Mouse (Mus musculus) intestine, postnatal 0 days (tissue): ENCODE measurements around the gene Nxt2. TPM values are rescaled to one million over a fixed set of nuclear protein-coding genes. Genes with fewer than 3 reads are reported as not detected.
A peak's percentile ranks its signal among the peaks of the same experiment; 100 is the strongest.

Source experiments
- ATAC-seq: fragments of 200-750 bp; cut with Nextera tagmentation; 2 replicates; pipeline ENCODE4 v1.8.0; 2017; ENCODE audit warnings: mild to moderate bottlenecking, moderate TSS enrichment, moderate library complexity
- H3K27ac ChIP-seq: fragments of 300-500 bp; sonication (generic); 2 replicates; pipeline ENCODE4 v1.5.1; 2014; ENCODE audit warnings: mild to moderate bottlenecking, low read depth, low read length, moderate library complexity
- H3K27me3 ChIP-seq: fragments of 300-500 bp; sonication (generic); replicated peaks from 2 replicates; pipeline ENCODE4 v1.6.1; 2014; ENCODE audit warnings: low read length, mixed read lengths; ENCODE audit not compliant: control insufficient read depth, insufficient read depth
- H3K36me3 ChIP-seq: fragments of 300-500 bp; sonication (generic); 2 replicates; pipeline ENCODE4 v1.6.1; 2014; ENCODE audit warnings: mild to moderate bottlenecking, moderate library complexity; ENCODE audit not compliant: control insufficient read depth, insufficient read depth
- H3K4me1 ChIP-seq: fragments of 300-500 bp; sonication (generic); replicated peaks from 2 replicates; pipeline ENCODE4 v1.6.1; 2014; ENCODE audit warnings: antibody characterized with exemption, low read length, mixed read lengths; ENCODE audit not compliant: control insufficient read depth, insufficient read depth
- H3K4me2 ChIP-seq: fragments of 300-500 bp; sonication (generic); replicated peaks from 2 replicates; pipeline ENCODE4 v1.6.1; 2014; ENCODE audit warnings: low read depth, mild to moderate bottlenecking, moderate library complexity
- H3K4me3 ChIP-seq: fragments of 300-500 bp; sonication (generic); 2 replicates; pipeline ENCODE4 v1.5.1; 2014; ENCODE audit warnings: low read depth, low read length
- H3K9ac ChIP-seq: fragments of 300-500 bp; sonication (generic); 2 replicates; pipeline ENCODE4 v1.6.1; 2014; ENCODE audit warnings: mild to moderate bottlenecking, low read depth, low read length
- H3K9me3 ChIP-seq: fragments of 300-500 bp; sonication (generic); 2 replicates; pipeline ENCODE4 v1.6.1; 2016; ENCODE audit warnings: mixed run types; ENCODE audit not compliant: control insufficient read depth
- CTCF ChIP-seq: sonication (generic); IDR thresholded peaks from 2 replicates; pipeline ENCODE4 v1.5.1; 2016; ENCODE audit warnings: low read depth, mild to moderate bottlenecking, control low read depth, antibody characterized with exemption, moderate library complexity
- WGBS: fragments of 180-500 bp; shearing (Covaris S2); extraction: QIAGEN DNeasy Blood & Tissue Kit; methylation state at CpG from one replicate; pipeline ENCODE4 v1.1.7; 2014; 5-methylcytosine and 5-hydroxymethylcytosine counted together
- polyA plus RNA-seq: library from polyadenylated mRNA; unstranded; fragments of >200 nt; fragmentation: Nextera tagmentation; extraction: Ambion mirVana; gene quantifications from 2 replicates; pipeline ENCODE4 v1.2.1, GENCODE M21; 2015

Gene Nxt2
- polyA plus RNA-seq, 1 experiment from 2014 or later: 12.7 TPM

DNA sequence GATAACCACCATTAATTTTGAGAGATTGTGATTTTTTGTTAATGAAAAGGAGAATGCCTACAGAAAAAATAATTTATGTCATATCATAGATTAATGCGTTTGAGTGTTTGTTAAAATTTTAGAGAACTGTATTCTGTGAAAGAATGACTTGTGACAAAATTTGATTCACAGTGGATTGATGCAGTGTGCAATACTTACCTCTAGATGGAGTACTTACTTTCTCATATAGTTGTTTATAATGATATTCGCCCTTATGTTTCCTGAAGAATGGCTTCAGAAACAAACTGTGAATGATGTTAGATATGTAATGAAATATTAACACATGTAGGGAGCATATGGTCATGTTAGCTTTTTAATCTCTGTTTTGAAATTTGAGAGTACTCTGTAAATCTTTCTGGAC is 10.5 kb downstream of the Nxt2 start:
- no peak for ATAC-seq
- peak; percentile 58 for TF ChIP-seq CTCF
- Histone ChIP-seq H3K4me1 (no peaks in the 10 kb centered on the region), H3K36me3 (no peaks in the 10 kb centered on the region), H3K27ac (no peak overlapping the region), H3K9me3 (no peaks in the 10 kb centered on the region), H3K9ac (no peak overlapping the region), H3K4me3 (no peak overlapping the region), H3K4me2 (no peak overlapping the region), H3K27me3 (no peaks in the 10 kb centered on the region)
- 41% methylated on average over 2 of the region's 2 CpGs for WGBS

DNA sequence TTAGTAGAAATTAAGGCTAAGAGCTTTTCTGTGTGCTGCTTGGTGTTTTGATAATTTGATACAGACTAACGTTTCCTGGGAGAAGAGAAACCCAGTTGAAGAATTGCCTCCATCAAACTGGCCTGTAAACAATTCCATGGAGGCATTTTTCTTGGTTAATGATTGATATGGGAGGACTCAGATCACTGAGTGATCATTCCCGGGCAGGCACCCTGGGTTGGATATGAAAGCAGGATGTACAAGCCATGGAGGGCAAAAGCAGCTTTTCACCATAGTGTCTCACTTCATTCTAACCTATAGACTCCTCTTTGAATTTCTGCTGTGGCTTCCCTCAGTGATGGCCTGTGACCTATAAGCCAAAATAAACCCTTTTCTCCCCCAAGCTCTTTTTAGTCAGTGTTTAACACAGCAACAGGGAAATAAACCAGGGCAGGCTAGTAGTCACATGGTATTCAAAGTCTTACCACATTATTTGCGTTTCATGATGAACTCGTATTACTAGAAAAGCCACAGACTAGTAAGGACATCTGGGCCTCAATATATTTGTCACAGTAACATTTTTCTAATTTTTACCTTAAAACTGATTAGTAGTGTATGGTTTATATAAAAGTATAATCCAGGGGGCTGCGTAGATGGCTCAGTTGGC is 19.2 kb downstream of the Nxt2 start:
- no peaks in the 10 kb centered on the region for H3K9me3 ChIP-seq
- H3K27me3 ChIP-seq: no peaks in the 10 kb centered on the region
- H3K4me3 ChIP-seq: no peak overlapping the region
- no peak for TF ChIP-seq CTCF
- ATAC-seq: no peak
- H3K4me2 ChIP-seq: no peak overlapping the region
- H3K36me3 ChIP-seq: no peaks in the 10 kb centered on the region
- H3K4me1 ChIP-seq: no peaks in the 10 kb centered on the region
- no peak overlapping the region for H3K27ac ChIP-seq
- WGBS: 55% methylated on average over 5 of the region's 5 CpGs
- no peak overlapping the region for H3K9ac ChIP-seq

DNA sequence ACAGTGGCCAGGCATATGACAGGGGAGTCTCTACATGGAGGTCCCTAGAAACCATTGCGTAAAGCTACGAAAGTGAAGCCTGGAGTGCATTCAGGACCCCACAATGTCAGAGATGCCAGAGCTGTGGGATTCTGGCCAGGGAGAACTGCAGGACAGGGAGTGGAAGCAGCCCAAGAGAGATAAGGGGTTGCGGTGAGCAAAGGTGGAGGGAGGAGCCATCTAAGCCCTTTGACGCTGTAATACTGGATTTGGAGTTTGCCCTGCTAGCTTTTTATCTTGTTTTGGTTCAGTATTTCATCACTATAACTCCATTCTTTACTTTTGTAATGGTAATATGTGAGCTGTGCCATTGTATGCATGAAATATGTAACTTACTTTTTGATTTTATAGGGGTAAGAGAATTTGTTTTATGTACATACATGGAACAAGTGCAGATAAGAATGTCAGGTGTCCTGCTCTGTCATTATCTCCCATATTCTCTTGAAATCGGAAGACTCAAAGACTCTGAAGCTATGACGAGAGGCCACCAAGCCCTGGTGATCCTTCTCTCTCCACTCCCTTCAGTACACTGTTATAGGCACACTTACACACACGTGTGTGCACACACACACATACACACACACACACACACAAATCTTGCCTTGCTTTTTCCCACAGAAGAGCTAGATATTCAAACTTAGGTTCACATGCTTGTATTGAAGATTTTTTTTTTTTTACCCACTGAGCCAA is 23.6 kb downstream of the Nxt2 start:
- Histone ChIP-seq H3K27ac (no peak overlapping the region), H3K36me3 (no peaks in the 10 kb centered on the region), H3K4me3 (no peak overlapping the region), H3K9ac (no peak overlapping the region), H3K4me2 (no peak overlapping the region), H3K4me1 (no peaks in the 10 kb centered on the region), H3K9me3 (no peaks in the 10 kb centered on the region), H3K27me3 (no peaks in the 10 kb centered on the region)
- WGBS: 64% methylated on average over 7 of the region's 7 CpGs
- ATAC-seq: peak; percentile 94
- TF ChIP-seq CTCF: no peak

DNA sequence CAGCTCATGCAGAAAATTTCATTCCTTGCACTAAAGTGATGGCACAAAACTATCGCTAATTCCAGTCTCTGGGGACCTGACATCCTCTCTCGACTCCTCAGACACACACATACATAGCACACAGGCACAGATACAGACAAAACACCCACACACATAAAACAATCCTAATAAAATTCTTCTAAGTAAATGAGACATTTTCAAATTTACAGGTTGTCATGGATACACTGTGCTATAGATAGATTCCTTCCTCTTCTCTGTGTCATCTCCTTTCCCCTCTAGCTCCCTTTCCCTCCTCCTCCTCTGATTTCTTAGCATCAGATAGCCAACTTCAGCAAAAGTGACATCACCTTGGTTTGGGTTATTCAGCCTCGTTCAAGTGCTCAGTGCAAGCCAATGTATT is 49.5 kb downstream of the Nxt2 start:
- Histone ChIP-seq H3K27ac (no peak overlapping the region), H3K4me3 (no peak overlapping the region), H3K9me3 (no peaks in the 10 kb centered on the region), H3K36me3 (no peaks in the 10 kb centered on the region), H3K9ac (no peak overlapping the region), H3K4me2 (no peak overlapping the region), H3K27me3 (no peaks in the 10 kb centered on the region), H3K4me1 (no peaks in the 10 kb centered on the region)
- ATAC-seq: no peak
- no peak for TF ChIP-seq CTCF
- WGBS: 64% methylated on average over 3 of the region's 3 CpGs

DNA sequence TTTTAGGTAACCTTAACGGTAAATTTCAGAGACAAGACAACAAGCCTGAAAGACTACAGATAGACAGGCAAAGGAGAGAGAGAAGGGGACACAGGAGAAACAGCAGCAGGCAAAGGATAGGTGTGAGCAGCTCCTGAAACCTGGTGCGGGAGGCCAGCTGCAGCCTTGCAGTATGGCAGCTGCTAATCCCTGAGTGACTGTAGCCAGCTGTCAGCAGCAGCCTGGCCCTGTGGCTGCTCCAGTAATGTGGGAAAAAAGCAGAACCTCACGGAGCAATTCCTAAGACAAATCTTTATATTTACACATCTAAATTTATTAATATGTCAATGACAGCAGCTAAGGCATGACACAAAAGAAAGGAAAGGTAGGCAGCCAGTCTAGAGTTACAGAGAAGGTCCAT is 50.0 kb downstream of the Nxt2 start:
- WGBS: 65% methylated on average over 3 of the region's 3 CpGs
- no peak overlapping the region for H3K9ac ChIP-seq

DNA sequence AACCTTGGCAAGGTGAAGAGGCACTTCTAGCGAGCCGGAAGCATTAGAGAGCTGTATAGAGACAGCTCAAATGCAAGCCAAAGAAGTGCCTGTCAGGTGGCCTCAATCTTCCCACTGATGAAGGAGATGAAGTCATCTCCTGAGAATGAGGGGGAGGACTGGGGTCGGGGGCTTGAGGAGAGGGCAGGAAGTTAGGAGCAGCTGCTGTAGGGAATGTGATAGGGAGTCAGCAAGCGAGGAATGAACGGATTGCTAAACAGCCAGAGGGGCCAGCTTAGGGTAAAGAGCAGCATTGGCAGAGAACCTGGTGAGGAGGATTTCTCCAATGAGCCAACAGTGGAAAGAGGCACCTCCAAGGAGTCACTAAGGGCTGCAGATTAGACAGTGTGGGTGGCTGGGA is 59.3 kb downstream of the Nxt2 start:
- Histone ChIP-seq H3K9me3 (no peaks in the 10 kb centered on the region), H3K4me2 (no peak overlapping the region), H3K36me3 (no peaks in the 10 kb centered on the region), H3K4me3 (no peak overlapping the region), H3K9ac (no peak overlapping the region), H3K27me3 (0 out of 2 replicates have a peak, but pooled peaks cover 3% of the 10 kb centered on the region), H3K27ac (no peak overlapping the region), H3K4me1 (no peaks in the 10 kb centered on the region)
- TF ChIP-seq CTCF: no peak
- no peak for ATAC-seq
- 51% methylated on average over 5 of the region's 5 CpGs for WGBS

More for the DNA sequence above, 50.0 kb downstream of the Nxt2 start:
- Histone ChIP-seq H3K9me3 (no peaks in the 10 kb centered on the region), H3K27ac (no peak overlapping the region), H3K4me1 (no peaks in the 10 kb centered on the region), H3K4me2 (no peak overlapping the region), H3K36me3 (no peaks in the 10 kb centered on the region), H3K4me3 (no peak overlapping the region), H3K27me3 (no peaks in the 10 kb centered on the region)
- no peak for TF ChIP-seq CTCF
- no peak for ATAC-seq

Other genes starting within 250 kb of the Nxt2 start
- gene Gucy2f, start 29.8 kb upstream of the Nxt2 start, polyA plus RNA-seq: not detected in 2 replicates
- 7.6 and 10.1 TPM in 2 replicates for gene Kcne1l, start 79.5 kb downstream of the Nxt2 start, polyA plus RNA-seq
- gene Acsl4, start 163.8 kb downstream of the Nxt2 start, polyA plus RNA-seq: 4.3 and 4.5 TPM in 2 replicates